Mouse (Mus musculus): ENCODE measurements at regions not wholly inside any gene's neighbourhood (a gene's known extent, or its start where the extent isn't known, plus 50 kb on each side); places are given as distances from the start of the nearest gene placed in this dataset.

DNA sequence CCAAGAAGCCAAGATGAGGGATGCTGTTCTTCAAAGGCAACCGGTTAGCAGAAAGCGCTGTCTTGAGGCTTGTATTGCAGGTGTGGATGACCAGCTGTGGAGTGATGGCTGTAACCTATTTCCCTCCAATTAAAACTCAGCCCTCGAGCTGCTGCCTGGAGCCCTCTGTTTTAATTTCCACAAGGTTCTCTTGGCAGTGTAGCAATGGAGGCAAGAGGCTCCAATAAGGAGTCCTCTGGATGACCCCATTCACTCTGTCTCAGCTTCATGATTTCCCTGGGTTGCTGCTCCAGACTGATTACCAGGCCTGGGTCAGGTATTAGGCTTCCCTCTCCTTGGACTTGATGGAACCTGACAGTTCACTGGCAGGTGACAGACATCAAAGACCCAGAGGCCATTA lies 548.5 kb downstream of the Psat1 start:
- no peak overlapping the region for H3K4me3 ChIP-seq (ENCODE audit: insufficient read depth, low read depth, low read length)
- 80% methylated on average over 3 of the region's 3 CpGs for WGBS
- no peak for TF ChIP-seq POLR2A (IDR thresholded peaks at IDR 0.05; ENCODE audit: insufficient read depth, low read depth, low read length)
- no peak for TF ChIP-seq CTCF (IDR thresholded peaks at IDR 0.05; ENCODE audit: insufficient read depth, low read depth, low read length)
- H3K27ac ChIP-seq (ENCODE audit: insufficient read depth, low read depth, low read length), result no peak overlapping the region
- H3K4me1 ChIP-seq (ENCODE audit: control insufficient read depth, insufficient read depth, low read length), result no peaks in the 10 kb centered on the region

DNA sequence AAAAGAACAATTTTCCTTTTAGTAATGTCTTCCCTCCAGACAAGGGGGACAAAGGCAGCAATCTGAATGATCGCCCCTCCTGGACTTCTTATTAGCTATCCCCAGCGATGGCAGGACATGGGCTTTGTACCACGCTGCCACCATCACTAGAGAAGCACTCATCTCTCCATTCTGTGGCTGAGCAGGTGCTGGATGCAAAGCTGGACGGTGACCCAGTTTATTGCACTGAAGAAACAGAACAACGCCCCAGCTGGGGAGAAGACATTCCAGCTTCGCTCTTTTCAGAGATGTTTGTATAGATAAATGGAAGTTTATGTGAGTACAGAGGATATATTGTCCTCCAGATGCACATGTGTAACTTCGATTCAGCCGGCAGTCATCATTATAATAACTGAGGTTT lies 575.5 kb downstream of the Psat1 start:
- TF ChIP-seq POLR2A (IDR thresholded peaks at IDR 0.05; ENCODE audit: insufficient read depth, low read depth, low read length), result no peak
- no peak overlapping the region for H3K4me3 ChIP-seq (ENCODE audit: insufficient read depth, low read depth, low read length)

DNA sequence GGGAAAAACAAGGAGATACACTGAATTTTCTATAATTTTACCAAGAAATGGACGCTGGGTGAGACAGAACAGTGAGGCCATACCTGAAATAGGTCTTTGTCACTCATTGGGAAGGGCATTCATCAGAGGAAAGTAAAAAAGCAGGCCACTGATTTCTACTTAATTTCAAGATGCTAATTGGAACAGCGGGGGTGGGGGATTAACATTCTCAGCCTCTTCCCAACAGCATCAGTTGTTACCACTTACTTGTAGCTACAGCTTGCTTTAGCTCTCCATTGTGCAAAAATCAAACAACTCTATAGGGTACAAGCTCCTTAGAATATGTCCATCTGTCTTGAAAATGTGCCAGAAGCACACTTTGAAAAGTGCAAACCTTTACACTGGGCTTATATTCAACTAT lies 580.2 kb downstream of the Psat1 start:
- TF ChIP-seq CTCF (IDR thresholded peaks at IDR 0.05; ENCODE audit: insufficient read depth, low read depth, low read length) (no peak), POLR2A (IDR thresholded peaks at IDR 0.05; ENCODE audit: insufficient read depth, low read depth, low read length) (no peak)
- Histone ChIP-seq H3K4me3 (ENCODE audit: insufficient read depth, low read depth, low read length) (no peak overlapping the region), H3K4me1 (ENCODE audit: control insufficient read depth, insufficient read depth, low read length) (no peaks in the 10 kb centered on the region), H3K27ac (ENCODE audit: insufficient read depth, low read depth, low read length) (no peak overlapping the region)
- 74% methylated on average over 2 of the region's 2 CpGs for WGBS

More for the DNA sequence above, 575.5 kb downstream of the Psat1 start:
- H3K27ac ChIP-seq (ENCODE audit: insufficient read depth, low read depth, low read length), result no peak overlapping the region
- 60% methylated on average over 8 of the region's 8 CpGs for WGBS
- H3K4me1 ChIP-seq (ENCODE audit: control insufficient read depth, insufficient read depth, low read length), result no peaks in the 10 kb centered on the region

DNA sequence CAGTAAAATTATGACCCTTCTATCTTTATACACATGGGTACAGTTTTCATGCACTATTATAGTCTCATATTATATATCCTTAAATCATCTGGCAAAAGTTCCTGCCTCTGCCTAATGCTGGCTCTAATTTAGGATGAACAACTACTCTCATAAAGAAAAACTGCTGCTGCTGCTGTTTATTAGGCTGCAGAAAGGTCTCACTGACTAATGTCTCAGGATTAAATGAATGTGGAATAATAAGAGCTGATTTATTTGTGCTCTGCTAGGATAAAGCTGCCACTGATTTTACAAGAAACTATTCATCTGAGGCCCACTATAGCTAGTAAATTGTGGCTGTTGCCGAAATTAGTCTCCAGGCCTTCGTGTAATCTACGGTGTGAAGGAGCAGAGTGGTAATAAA lies 590.0 kb downstream of the Psat1 start:
- TF ChIP-seq POLR2A (IDR thresholded peaks at IDR 0.05; ENCODE audit: insufficient read depth, low read depth, low read length) (no peak), CTCF (IDR thresholded peaks at IDR 0.05; ENCODE audit: insufficient read depth, low read depth, low read length) (no peak)
- no peak overlapping the region for H3K27ac ChIP-seq (ENCODE audit: insufficient read depth, low read depth, low read length)
- no peaks in the 10 kb centered on the region for H3K4me1 ChIP-seq (ENCODE audit: control insufficient read depth, insufficient read depth, low read length)
- H3K4me3 ChIP-seq (ENCODE audit: insufficient read depth, low read depth, low read length), result no peak overlapping the region
- 79% methylated on average over 3 of the region's 3 CpGs for WGBS

DNA sequence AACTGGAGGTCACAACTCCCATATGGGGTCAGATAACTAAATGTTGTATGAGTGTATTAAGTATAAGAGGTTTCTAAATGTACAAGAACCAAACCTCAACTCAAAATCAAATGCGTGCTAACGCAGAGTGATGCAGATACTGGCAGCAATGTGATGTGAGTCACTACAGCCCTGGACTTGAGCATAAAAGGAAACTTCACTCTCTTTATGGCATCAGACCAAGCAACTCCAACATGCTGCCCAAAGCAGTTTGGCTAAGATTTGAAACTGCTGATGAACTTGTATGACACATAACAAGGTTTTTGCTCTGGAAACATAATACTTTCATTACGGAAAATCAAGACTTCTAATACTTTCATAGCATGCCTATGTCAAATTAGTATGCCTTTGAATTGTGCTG lies 598.8 kb downstream of the Psat1 start:
- no peaks in the 10 kb centered on the region for H3K4me1 ChIP-seq (ENCODE audit: control insufficient read depth, insufficient read depth, low read length)
- WGBS, result 82% methylated on average over 3 of the region's 3 CpGs

DNA sequence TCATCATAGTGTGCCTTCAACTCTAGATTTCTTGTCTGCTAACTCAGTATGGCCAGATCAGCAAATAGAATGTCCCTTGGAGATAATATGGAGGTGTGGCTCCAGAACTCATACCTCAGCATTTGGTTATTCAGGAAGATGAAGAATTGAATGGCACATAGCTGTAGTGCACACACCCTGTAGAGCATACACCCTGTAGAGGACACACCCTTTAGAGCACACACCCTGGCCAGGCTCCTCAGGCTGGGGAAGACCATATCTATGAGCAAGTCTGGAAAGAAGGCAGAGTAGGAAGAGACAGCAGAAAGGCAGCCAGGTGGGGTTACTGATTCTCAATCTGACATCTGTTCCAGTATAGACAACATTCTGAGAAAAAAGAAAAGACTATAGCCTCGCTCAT lies 604.9 kb downstream of the Psat1 start:
- no peak overlapping the region for H3K27ac ChIP-seq (ENCODE audit: insufficient read depth, low read depth, low read length)
- 90% methylated on average over 1 of the region's 1 CpGs for WGBS
- no peak for TF ChIP-seq CTCF (IDR thresholded peaks at IDR 0.05; ENCODE audit: insufficient read depth, low read depth, low read length)
- TF ChIP-seq POLR2A (IDR thresholded peaks at IDR 0.05; ENCODE audit: insufficient read depth, low read depth, low read length), result no peak
- H3K4me1 ChIP-seq (ENCODE audit: control insufficient read depth, insufficient read depth, low read length), result peaks cover 7% of the 10 kb centered on the region
- H3K4me3 ChIP-seq (ENCODE audit: insufficient read depth, low read depth, low read length), result no peak overlapping the region

More for the DNA sequence above, 598.8 kb downstream of the Psat1 start:
- no peak overlapping the region for H3K4me3 ChIP-seq (ENCODE audit: insufficient read depth, low read depth, low read length)
- no peak overlapping the region for H3K27ac ChIP-seq (ENCODE audit: insufficient read depth, low read depth, low read length)
- TF ChIP-seq POLR2A (IDR thresholded peaks at IDR 0.05; ENCODE audit: insufficient read depth, low read depth, low read length) (no peak), CTCF (IDR thresholded peaks at IDR 0.05; ENCODE audit: insufficient read depth, low read depth, low read length) (no peak)

DNA sequence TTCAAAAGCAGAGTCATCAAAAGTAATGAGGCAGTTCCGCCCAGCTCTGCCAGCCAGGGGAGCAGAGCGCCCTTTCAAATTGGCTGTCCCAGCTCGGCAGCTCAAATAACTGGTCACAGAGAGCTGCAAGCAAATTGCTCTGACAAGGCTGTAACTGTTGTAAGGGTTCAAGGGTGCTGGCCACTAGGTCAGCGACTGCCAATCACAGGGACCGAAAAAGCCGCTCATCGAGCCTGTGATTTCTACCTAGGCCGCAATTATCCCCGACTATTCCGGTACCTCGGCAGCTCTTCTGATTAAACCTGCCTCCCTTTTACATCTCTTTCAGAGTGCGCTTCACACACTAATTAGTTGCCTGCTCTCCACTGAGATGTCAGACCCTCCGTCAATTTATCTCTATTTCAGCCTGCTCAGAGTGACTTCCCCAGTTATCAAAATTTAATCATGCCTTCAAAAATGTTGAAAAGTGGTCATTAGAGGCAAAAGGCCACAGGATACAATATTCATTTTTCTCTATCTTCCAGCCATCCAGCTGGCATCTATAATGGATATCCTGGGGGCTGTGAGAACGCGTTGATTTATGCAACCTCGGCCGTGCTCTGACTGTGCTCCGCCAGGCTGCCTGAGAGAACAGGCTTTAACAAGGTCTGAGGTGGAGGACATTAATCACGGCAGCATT lies 606.7 kb downstream of the Psat1 start:
- Histone ChIP-seq H3K27ac (ENCODE audit: insufficient read depth, low read depth, low read length) (no peak overlapping the region), H3K4me1 (ENCODE audit: control insufficient read depth, insufficient read depth, low read length) (peaks cover 7% of the 10 kb centered on the region), H3K4me3 (ENCODE audit: insufficient read depth, low read depth, low read length) (no peak overlapping the region)
- 47% methylated on average over 19 of the region's 19 CpGs for WGBS
- no peak for TF ChIP-seq POLR2A (IDR thresholded peaks at IDR 0.05; ENCODE audit: insufficient read depth, low read depth, low read length)
- no peak for TF ChIP-seq CTCF (IDR thresholded peaks at IDR 0.05; ENCODE audit: insufficient read depth, low read depth, low read length)

DNA sequence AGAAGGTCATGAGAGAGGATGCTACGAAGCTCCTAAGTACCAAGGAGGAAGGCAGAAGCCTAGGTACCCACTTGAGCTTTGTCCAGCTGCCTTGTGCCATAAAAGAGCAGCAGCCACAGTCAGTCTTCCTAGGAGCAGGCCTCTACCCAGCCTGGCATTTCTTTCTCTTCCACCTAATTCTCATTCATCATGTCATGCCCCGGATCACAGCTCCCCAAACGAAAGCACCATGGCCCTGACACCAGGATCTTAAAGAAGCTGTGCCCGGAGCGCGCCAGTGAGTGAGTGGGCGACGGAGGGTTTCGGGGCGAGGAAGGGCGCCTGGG lies 607.2 kb downstream of the Psat1 start:
- TF ChIP-seq CTCF (IDR thresholded peaks at IDR 0.05; ENCODE audit: insufficient read depth, low read depth, low read length) (no peak), POLR2A (IDR thresholded peaks at IDR 0.05; ENCODE audit: insufficient read depth, low read depth, low read length) (no peak)
- Histone ChIP-seq H3K4me1 (ENCODE audit: control insufficient read depth, insufficient read depth, low read length) (peaks cover 7% of the 10 kb centered on the region), H3K4me3 (ENCODE audit: insufficient read depth, low read depth, low read length) (no peak overlapping the region), H3K27ac (ENCODE audit: insufficient read depth, low read depth, low read length) (no peak overlapping the region)
- WGBS, result 41% methylated on average over 11 of the region's 11 CpGs

DNA sequence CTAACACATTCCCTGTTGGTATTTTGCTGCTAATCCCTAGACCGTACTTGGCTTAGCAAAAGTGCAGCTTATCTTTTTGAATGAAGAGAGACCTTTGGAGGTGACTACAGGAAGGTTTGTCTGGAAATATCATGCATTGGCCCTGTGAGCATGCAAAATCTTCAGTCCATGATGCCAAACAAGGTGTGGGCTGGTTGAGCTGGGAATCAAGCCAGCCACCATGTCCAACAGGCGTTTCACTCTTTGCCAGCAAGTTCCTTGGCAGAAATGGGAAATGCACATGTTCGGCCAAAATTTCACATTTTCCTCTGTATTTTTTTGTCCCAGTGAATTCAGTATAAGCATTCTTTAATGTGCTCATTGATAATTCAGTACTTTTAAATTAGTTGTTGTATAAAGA lies 617.0 kb downstream of the Psat1 start:
- Histone ChIP-seq H3K4me1 (ENCODE audit: control insufficient read depth, insufficient read depth, low read length) (no peaks in the 10 kb centered on the region), H3K27ac (ENCODE audit: insufficient read depth, low read depth, low read length) (no peak overlapping the region), H3K4me3 (ENCODE audit: insufficient read depth, low read depth, low read length) (no peak overlapping the region)
- 74% methylated on average over 3 of the region's 3 CpGs for WGBS
- TF ChIP-seq CTCF (IDR thresholded peaks at IDR 0.05; ENCODE audit: insufficient read depth, low read depth, low read length) (no peak), POLR2A (IDR thresholded peaks at IDR 0.05; ENCODE audit: insufficient read depth, low read depth, low read length) (no peak)

DNA sequence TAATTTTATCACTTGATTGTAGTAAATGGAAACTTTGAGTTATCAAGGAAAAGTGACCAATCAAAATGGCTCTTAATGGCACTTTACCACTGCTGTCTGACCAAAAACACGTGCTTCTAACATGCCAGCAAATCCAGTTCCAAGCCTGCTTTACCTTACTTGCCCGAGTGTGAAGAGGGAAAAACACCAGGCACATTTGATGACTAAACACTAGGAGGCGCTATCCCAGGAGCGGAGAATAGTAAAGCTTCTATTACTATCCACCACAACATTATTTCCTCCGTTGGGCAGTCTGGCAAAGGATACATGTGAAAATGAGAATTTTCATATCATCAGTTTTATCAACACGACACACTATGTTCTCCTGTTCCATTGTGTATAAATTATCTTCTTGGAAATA lies 647.7 kb downstream of the Psat1 start:
- WGBS, result 39% methylated on average over 6 of the region's 6 CpGs
- Histone ChIP-seq H3K4me3 (ENCODE audit: insufficient read depth, low read depth, low read length) (no peak overlapping the region), H3K4me1 (ENCODE audit: control insufficient read depth, insufficient read depth, low read length) (no peaks in the 10 kb centered on the region), H3K27ac (ENCODE audit: insufficient read depth, low read depth, low read length) (no peak overlapping the region)
- TF ChIP-seq CTCF (IDR thresholded peaks at IDR 0.05; ENCODE audit: insufficient read depth, low read depth, low read length) (no peak), POLR2A (IDR thresholded peaks at IDR 0.05; ENCODE audit: insufficient read depth, low read depth, low read length) (no peak)
